Mouse (Mus musculus) liver, postnatal 0 days (tissue): Measurements from ENCODE around the gene Mybbp1a.

Source experiments
- CTCF ChIP-seq: sonication (generic); IDR thresholded peaks from 2 replicates; pipeline ENCODE4 v1.5.1; 2016; ENCODE audit warnings: antibody characterized with exemption, low read depth
- EP300 ChIP-seq: IDR thresholded peaks from 2 replicates; pipeline ENCODE4 v1.6.1; 2016; ENCODE audit warnings: antibody characterized with exemption, low read depth, mild to moderate bottlenecking

- no peak for TF ChIP-seq CTCF
- no peak for TF ChIP-seq EP300
Observed at GRCm38 (mm10) chr11:72402969-72403368, 38.2 kb upstream of the Mybbp1a start.
